Mouse (Mus musculus) forelimb bud, embryonic 11.5 days (tissue): ENCODE measurements around the gene Gfi1.

Source experiments
- DNase-seq: peaks from one replicate; pipeline ENCODE4 v3.0.0-alpha.2; 2012; ENCODE audit warnings: low read depth, low spot score

Gene Gfi1

GRCm38 (mm10) chr5:107722661-107723532, 2.9 kb downstream of the Gfi1 start:
- DNase-seq = no peak

DNA sequence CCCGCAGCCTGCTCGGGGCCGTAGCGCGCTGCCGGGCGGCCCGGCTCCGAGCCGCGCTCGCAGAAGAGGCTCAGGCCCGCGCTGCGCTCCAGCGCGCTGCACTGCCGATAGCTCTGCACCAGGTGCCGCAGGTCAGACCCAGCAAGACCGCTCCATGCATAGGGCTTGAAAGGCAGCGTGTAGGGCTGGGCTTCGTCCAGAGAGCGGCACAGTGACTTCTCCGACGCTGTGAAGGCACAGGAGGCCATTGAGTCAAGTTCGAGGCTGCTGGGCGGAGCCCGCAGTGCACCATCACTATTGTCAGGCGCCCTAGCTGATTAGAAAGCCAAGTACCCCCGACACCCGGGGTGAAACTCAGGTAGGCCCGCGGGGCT, 4.2 kb downstream of the Gfi1 start:
- DNase-seq = no peak

GRCm38 (mm10) chr5:107720991-107721637, 4.7 kb downstream of the Gfi1 start:
- DNase-seq = no peak

GRCm38 (mm10) chr5:107720511-107720910, 5.3 kb downstream of the Gfi1 start:
- DNase-seq = no peak

DNA sequence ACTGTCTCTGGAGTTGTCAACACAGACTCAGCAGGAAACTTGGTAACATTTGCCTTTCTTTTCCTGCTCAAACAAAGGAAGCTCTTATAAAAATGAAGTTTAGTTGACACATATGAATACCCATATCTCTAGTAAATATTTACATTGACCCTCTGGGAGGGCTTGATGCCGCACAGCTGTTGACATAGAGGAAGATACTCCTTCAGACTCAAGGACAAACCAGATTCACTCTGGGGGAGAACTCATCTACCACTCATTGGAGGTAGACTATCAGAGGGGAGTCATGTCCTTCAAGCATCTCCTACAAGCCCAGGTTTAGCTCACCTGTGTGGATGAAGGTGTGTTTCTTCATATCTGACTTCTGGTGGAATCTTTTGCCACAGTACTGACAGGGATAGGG, 6.0 kb downstream of the Gfi1 start:
- no peak for DNase-seq

DNA sequence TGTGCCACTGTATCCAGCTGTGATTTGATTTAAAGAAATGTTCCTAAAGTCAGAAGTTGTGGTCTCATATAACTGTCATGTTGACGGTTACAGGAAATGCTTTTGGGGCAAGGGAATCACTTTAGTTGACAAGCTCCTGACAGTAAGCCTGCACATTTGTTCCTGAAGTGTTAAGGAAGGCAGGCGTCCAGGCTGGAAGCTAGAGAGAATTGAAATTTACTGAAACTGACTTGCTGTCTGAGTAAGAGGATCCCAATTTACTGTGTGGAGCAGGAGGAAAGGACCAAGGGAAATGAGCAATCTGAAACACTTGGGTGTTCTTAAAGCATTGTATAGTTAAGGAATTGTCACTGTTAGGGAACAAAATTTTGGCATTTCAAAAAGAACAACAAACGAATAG, 6.6 kb downstream of the Gfi1 start:
- DNase-seq = no peak

DNA sequence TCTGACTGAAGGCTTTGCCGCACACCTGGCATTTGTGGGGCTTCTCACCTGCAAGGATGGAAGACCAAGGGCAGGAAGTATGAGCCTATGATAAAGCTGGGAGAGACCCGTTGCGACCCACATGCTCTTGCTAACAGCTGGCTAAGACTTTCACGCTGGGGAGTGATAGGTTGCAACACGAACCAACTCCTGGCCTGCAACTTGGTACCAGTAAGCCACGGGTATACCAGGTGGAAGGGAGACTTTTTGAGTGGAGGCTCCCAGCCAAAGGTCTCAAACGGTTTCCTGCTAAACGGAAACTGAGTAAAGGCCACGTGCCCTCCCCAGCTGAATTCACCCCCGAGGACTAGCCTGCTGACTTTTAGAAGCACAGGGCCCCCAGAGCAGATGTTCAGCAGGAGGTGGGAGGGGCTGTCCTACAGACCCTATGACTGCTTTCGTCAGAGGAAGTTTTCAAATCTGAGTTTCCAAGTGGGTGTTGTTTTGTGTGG, 7.9 kb downstream of the Gfi1 start:
- no peak for DNase-seq

DNA sequence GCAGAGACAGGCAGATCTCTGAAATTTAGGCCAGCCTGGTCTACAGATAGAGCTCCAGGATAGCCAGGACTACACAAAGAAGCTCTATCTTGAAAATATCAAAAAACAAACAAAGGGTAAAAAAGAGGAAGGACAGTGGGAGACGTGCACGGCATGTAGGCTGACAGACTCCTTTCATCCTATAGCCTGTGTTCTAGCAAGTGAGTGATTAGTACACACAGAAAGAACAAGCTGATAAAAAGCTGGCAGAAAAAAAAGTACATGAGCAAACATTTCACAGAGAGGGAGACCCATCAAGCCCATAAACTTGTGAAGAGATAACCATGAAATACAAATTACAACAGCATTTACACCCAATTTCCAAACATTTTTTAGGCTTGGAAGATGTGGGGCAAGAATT, 14.1 kb downstream of the Gfi1 start:
- no peak for DNase-seq

DNA sequence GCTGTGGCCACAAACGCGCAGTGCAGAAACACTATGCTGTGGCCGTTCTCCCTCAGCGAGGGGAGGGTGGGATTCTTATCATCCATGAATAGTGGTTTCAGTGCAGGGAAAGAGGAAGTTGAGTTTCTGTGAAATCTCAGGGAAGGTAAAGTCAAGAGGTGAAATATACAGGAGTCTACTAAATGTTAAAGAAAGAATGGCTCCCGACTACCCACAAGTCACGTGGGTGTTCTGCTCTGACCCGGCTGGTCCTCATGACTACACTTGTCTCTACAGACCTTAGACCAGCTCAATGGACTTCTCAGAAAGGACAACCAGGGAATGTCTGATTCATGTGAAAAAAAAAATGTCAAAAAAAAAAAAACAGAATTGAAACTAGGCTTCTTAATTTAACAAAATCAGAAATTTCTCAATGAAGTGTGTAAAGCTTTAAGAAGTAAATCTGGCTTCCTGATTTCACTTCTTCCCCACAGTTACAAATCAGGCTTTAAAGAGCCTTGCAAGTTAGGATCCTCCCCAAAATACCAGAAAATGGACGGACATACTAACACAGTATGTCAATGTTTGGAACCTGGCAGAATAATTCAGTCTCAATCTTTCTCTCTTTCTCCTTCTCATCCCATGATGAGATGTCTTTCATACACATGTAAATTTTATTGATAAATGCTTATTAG, 17.6 kb downstream of the Gfi1 start:
- DNase-seq = no peak

DNA sequence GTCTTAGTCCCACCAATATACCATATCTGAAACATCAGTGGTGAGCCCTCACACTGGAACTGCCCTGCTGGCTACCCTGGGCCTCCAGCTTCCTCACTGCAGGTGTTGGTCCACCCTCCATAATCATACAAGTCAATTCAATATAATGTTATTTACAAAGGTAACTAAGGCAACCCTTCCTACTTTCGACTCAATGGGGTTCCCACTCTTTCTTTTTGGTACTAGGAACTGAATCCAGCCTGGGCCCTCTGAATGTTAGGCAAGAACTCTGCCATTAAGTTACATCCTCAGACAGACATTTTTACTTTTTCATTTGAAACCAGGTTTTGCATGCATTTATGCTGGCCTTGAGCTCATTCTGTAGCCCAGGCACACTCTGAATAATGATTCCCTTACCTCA, 19.6 kb downstream of the Gfi1 start:
- DNase-seq = no peak

DNA sequence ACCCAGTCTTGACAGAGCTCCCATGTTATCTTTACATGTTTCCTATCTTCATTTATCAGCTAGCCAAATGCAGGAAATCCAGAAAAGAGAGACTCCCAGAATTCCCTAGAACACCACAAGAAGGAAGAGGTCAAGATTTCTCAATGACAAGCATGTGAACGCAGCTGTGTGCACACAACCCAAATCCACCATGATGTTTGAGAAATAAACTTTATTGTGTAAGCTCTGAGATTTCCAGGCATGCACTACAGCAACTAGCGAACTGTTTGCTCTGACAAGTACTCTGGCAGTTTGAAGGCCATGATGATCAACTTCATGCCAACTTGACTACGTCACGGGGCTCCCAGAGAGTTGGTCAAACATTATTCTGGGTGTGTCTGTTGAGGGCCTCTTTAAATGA, 20.1 kb downstream of the Gfi1 start:
- DNase-seq = no peak

DNA sequence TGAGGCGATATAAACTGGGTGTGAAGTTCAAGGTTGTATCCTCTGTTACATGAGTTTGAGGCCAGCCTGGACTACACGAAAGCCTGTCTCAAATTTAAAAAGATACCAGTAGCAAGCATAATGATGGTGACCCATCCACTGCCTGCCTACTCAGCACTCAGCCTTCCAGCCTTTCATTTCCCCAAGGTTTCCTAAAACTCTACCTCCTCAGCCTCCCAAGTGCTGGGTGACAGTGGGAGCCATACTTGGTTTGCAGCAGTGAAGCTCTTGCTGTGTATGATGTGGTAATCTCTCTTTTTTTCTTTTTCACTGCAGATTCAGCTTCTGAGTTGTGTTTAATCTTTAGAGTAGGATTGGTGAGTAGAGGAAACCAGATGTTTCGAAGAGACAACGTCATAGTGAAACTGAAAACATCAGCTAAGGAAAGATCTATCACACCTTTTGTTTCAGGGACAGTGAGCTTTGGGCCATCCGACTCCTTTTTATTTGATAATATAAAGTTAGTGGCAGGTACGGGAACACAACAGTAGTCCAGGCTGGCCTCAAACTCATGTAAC, 22.6 kb downstream of the Gfi1 start:
- DNase-seq = no peak

DNA sequence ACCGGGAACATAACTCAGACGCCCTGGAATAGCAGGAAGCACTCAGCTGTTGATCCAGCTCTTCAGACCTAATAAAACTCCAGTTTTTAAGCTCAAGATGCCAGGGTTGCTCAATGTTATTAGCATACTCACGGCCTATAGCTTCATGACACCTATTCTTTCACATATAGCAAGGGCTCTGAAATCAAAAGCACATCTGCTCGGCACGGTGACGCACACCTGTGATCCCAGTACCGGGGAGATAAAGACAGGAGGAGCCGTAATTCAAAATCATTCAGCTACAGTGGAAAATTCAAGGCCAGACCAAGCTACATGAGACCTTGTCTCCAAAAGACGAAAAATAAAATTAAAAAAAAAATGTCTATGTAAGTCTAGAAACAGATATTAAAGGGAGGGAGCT, 24.2 kb downstream of the Gfi1 start:
- DNase-seq = no peak

DNA sequence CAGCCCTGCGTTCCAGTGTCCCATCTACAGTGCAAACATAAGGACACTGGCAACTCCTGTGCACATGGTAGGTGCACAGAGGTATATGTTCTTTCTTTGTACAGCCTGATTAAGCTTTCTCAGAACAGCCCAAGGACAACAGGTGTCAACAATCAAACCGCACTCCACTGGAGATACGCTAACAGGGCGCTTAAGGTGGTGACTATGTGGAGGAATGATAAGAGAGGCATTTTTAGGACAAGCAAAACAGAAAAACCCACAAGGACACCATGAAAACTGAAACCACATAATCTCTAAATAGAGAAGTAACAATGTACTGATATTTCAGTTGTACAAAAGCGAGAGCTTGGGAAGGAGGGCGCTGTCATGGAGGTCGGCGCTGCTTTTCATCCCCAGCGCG, 25.0 kb downstream of the Gfi1 start:
- no peak for DNase-seq

GRCm38 (mm10) chr5:107698888-107699287, 26.9 kb downstream of the Gfi1 start:
- no peak for DNase-seq

DNA sequence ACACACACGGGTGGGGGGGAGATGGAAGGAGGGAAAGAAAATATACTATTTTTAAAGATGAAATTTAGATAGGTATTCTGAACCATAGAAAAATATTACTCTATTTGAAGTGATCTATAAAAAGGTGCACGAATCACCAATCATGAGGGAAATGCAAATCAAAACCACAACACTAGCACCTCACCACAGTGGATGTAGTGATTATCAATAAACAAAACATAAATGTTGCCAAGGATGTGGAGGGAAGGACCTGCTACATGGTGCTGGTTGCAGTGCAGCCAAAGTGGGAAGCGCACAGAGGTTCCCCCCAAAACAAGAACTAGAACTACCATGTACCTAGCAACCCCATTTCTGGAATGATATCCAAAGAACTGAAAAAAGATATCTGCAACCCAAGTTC, 30.8 kb downstream of the Gfi1 start:
- DNase-seq = no peak

GRCm38 (mm10) chr5:107688499-107688866, 37.4 kb downstream of the Gfi1 start:
- no peak for DNase-seq

- peak; percentile 76 for DNase-seq
These were observed 38.0 kb downstream of the Gfi1 start for GRCm38 (mm10) chr5:107687592-107688498.

GRCm38 (mm10) chr5:107687161-107687560, 38.7 kb downstream of the Gfi1 start:
- DNase-seq = no peak

GRCm38 (mm10) chr5:107684380-107684779, 41.5 kb downstream of the Gfi1 start:
- DNase-seq = no peak

DNA sequence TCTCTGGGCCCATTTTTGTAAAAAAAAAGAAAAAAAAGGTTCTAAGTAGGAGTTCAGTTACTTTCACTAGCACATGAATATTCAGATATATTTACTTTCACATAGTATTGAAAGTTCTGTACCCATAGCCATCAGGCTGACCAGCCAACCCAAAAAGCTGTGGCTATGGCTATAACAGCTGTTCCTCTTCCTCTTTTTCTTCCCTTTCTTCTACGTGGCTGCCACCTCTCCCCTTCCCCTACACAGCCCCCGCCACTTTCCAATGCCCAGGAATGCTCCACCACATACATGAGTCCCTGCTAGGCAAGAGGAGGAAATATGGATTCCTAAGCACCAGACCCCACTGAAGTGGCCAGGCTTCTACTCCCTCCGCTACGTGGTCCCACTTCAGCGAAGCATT, 44.5 kb downstream of the Gfi1 start:
- DNase-seq = no peak
